Mouse (Mus musculus) lung, adult 2 months (tissue): Measurements from ENCODE around the gene Adcy4.

ENCODE experiments used
- CTCF ChIP-seq: fragments of 200-500 bp; IDR thresholded peaks from 2 replicates; pipeline ENCODE4 v1.5.1; 2011; ENCODE audit warnings: mild to moderate bottlenecking, low read length, control low read depth; ENCODE audit not compliant: insufficient read depth
- POLR2A ChIP-seq: fragments of 200-500 bp; IDR thresholded peaks from 2 replicates; pipeline ENCODE4 v1.6.1; 2011; ENCODE audit warnings: low read depth, mild to moderate bottlenecking, control low read depth, low read length, borderline replicate concordance; ENCODE audit errors: extremely low read depth

- no peak for TF ChIP-seq CTCF
- TF ChIP-seq POLR2A: no peak
Measured at GRCm38 (mm10) chr14:55721076-55721475, 62.8 kb downstream of the Adcy4 start.
